Mouse (Mus musculus) skeletal muscle tissue, adult 2 months (tissue): ENCODE results near the gene Thsd4.
A peak's percentile ranks its signal among the peaks of the same experiment; 100 is the strongest.

Experiments
- DNase-seq: peaks from one replicate; pipeline ENCODE4 v3.0.0-alpha.2; 2012; ENCODE audit warnings: low read depth, low spot score

Gene Thsd4

DNA sequence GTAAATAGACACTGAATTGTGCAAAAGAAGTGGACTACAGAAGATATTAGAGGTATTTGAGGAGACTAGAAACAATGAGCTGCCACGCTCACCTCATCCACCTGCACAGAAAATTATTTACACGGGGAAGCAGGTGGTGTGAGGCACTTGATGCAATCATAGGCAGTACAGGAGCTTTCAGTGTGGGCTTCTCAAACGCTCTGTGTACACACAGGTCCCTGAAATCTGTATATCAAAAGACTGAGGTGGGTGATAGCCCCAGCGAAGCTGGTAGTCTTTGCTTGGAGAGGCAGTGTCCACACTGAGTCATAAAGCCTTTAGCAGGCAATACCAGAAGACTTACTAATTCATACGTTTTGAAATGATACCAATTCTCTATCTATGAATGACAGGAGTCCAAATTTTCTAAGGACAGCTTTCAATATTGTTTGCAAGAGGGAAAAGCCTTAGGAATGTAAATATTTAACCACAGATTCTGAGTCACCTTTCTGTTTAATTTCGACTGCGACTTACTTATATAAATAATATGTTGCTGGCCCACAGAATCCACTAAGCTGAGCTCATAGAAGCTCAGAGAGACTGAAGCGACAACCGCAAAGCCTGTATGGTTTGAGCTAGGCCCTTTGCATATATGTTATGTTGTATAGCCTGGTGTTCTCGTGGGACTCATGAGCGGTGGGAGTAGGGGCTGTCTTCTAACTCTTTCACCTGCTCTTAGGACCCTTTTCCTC, 369.8 kb downstream of the Thsd4 start:
- DNase-seq = no peak

DNA sequence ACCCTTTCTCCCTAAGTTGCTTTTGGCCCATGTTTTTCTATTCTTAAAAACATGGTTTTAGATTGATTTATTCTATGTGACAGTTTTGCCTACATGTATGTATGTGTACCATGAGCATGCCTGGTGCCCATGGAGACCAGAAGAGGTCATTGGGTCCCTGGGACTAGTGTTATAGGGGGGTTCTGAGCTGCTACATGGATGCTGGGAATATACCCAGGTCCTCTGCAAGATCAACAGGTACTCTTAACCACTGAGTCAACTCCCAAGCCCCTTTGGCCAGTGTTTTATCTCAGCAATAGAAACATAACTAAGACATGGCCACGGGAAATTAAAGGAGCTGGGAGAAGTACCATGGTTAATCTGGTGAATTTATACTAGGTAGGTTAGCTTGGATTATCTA, 371.3 kb downstream of the Thsd4 start:
- no peak for DNase-seq

DNA sequence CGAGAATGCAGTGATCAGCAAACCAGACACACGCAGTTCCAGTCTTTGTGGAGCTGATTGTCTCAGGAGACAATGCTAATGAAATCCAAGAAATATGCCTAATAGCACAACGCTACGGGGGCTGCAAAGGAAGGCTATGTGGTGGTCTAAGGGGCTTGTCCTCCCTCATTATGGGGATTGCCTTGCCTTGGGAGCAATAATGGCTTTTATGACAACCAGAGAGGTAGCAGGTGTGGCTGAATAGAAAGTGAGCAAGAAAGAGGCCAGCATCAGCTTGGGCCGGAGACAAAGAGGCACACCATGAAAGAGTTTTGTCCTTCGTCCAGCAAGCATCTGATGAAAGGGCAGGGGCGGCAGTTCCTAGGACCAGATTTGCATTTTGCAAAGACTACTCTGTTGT, 372.9 kb downstream of the Thsd4 start:
- no peak for DNase-seq

DNA sequence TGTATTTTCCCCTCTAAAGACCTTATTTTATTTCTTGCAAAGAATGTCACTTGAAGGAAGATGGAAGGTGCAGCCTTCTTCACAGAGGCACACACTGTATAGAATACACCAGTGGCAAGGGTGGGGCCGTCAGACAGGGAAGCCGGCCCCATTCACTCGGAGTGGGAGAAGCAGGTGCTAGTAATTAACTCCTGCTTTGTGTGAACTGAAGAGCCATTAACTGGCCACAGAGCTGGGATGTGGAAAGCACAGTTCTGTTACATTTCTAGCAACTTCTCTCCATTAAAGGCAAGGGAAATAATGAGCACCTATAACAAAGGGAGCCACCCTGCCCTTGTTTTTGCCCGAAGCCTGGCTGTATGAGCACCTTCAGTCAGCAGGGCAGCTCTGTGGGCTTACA, 374.4 kb downstream of the Thsd4 start:
- no peak for DNase-seq

DNA sequence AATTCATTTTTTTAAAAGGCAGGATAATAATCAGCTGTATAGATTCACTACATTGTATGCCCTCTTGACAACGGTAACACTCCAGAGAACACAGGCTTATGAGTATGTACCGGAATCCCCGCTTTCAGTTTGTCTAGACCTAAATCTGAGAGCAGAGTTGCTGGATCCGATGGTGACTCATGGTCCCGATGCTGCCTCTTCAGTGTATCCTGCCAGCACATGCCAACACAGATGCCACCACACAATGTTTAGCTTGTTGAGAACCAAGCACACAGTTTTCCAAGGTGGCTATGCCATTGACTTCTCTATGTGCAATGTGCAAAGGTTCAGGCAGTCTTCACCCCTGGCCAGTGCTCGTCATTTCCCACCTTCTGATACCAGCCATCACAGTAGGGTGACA, 378.0 kb downstream of the Thsd4 start:
- DNase-seq = no peak

DNA sequence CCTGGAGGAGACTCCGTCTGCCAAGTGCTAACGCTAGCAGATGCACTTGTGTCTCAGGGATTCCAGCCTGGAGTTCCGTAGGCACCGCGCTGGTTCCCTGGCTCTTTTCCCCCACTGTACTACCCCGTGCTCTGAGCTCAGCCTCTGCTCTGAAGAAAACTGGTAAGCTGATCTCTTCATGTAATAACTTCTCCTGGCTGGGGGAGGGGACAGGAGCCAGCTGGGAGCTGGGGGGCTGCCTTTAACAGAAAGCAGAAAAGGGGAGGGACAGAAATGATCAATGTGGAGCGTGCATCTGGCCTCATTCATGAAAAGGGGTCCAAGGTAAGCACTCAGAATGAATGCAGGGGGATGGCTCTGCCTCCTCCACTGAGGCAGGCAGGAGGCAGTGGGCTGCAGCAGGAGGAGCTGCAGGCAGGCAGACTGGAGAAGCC, 380.7 kb downstream of the Thsd4 start:
- no peak for DNase-seq

DNA sequence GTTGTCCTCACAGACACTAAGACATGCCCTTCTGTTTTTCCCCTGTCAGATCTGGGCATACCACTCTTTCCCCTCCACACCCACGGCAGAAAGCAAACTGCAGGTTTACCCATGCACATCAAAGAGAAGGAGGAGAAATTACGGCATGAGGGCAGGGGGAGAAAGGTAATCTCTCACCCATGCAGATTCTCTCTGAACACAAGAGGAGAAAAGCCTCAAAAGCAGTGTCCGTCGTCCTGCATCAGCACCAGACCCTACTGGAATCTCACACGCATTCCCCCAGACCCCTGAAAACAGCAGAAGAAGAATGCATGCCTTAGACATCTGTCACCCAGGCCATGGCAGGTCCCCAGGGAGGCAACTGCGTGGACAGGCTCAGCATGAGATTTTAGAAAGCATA, 381.4 kb downstream of the Thsd4 start:
- DNase-seq = no peak

DNA sequence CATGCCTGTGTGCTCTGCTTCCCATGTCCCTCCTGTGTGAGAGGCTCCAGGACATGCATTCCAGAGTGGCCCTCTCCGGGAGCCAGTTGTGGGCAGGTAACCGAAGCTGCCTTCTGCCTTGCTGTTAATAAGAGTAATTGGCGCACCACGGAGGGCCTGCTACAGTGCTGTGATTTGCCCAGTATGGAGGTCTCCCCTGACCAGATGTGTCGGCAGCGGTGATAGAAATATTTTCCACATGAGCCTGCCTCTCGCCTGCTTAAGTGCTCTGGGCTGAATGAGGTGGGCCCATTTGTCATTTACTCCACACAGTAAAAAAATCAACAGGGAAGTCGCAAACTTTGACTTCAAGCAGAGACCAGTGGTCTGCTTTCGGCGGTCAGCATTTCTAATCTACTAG, 382.4 kb downstream of the Thsd4 start:
- no peak for DNase-seq

DNA sequence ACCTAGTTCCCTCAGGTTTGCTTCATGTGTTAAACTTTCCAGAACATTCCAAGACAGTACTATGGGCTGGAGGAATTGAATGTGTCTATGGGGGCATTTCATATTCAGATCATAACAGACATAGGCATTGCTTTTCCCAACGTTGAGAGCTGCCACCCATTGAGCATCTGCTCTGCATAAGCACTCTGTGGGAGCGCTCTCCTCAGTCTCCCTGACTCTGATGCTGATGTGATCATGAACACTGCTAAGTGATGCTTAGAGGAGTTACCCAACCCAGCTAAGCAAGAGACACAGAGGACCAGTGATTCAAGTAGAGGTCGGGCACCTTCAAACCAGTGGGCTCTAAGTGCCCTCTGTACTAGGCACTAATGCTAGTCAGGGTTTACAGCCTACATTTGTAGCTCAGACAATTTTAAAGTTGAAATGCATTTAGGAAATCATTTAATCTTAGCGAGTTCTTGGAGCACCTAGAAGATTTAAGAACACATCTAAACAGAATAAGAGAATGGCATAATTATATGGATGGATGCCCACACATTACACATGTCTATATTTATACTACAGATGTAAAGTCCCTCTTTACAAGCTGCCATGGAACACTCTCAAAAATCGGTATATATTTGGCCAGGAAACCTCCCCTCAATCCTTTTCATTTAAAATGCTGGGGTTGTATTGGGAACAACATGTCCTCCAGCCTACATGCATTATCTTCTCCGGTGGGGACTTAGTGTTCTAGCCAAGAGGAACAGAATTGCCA, 392.4 kb downstream of the Thsd4 start:
- DNase-seq = no peak

DNA sequence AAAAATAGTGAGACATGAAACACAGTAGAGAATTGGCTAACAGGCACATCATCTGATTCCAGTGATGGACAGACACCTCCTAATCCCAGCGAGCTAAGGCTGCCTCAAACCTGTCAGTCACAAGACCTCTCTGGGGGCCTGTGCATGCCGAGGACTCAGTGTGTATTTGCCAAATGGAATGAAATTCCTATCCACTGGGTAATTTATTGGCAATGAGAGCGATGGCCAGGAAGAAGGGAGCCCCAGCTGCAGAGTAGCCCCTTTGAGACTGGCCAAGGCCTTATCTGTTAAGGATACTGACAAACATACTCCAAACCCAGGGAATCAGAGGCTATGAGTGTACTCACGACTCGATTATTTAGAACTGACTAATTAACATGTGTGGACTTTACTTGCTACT, 394.9 kb downstream of the Thsd4 start:
- no peak for DNase-seq

DNA sequence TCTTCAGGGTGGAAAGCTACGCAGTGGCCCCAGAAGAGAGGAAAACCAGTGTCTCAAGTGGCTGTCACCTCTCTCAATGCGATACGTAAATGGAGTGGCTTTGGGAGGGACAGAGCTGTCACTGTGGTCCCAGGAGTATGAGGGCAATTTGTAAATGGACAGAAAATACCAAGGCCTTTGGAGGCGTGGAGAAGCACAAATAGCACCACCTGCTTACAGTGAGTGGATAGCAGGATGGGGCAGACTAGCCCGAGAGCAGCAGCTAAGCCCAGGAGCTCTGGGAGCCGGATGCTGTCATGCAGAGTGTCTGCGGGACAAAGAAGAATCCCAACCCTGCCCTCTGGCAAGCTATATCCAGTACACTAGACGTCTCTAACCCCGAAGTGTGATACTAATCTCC, 397.7 kb downstream of the Thsd4 start:
- DNase-seq = no peak

DNA sequence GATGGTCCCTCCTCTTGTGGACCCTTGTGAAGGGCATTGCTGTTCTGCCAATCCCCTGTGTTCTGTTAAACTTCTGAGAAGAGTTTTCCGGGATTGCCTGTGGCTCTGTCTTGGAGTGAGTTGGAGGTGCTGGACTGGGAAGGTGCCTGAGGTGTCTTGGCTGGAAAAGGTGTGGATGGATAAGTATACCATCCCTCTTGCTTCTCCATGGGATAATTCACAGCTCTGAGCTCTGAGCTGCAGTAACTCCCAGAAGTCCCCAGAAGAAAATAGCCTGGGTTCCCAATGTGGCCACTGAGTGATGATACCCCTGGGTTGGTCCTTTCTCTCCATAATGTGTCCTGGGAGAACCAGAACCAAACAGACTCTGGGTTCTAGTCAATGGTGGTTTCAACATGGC, 398.8 kb downstream of the Thsd4 start:
- no peak for DNase-seq

DNA sequence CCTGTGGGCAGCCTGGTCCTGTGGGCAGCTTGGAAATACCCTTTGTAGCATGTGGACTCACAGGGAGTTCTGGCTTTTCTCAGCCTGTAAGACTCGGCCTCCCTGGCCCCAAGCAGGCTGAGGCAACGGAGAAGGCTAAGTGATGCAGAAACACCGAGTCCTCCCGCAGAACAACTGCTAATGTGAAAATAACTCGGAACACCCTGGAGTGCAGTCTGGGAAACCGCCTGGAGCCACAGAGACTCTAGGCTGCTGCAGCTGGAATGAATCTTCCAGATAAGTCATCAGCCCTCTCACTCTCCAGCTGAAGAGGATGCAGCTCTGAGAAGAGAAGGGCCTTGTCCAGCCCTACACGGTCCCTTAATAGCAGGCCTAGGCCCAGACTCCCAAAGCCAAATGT, 402.0 kb downstream of the Thsd4 start:
- peak; percentile 44 for DNase-seq

DNA sequence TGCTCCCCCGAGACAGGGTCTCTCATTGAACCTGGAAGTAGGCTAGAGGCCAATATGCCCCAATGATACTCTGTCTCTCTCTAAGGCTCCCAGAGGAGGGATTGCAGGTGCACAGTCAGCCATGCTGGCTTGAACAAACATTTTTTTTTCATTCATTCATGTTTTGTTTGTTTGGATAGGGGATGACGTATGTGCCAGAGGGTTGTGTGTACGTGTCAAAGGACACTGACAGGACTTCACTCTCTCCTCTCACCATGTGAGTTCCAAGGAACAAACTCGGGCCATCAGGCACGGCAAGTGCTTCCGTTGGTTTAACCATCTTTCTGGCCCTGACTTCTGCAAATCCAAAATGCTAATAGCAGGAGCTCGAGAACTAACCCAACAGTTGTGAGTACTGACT, 404.0 kb downstream of the Thsd4 start:
- DNase-seq = no peak

DNA sequence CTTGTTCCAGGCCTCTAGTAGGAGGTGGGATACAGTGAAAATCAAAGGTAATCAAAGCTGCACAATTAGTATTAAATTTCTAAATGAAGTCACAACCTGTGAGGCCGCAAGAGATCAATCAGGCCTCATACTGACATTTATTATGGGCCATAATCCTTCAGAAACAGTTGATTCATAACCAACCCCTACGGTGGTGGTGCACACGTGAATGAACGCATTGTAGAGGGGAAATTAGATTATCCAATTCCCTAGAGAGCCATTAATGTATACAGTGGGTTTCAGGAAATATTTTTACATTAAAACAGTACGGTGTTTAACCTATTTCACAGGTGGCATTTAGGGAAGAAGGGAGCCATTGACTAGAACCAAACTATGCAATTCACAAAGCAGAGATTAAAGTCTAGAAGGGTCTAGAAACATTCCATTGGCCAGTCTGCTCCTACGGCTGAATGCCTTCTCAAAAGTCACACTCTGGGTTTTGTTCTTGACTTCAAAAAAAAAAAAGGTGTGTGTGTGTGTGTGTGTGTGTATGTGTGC, 406.1 kb downstream of the Thsd4 start:
- no peak for DNase-seq

DNA sequence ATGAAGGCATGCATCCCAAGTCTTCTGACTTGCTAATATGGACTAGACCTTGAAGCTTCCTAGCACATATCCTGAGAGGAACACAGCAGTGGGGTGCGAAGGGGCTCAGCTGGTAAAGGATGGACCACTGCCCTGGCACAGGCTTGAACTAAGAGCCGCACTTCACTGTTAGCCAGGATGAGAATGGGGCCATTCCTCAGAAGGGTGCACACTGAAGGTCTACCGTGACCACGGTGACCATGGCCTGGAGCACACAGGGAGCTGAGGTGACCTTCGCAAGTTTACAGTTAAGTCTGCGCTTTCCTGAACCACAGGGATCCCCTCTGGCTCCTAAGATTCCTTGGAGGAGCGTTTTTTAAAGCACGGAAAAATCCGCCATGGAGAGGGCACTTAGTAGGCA, 406.5 kb downstream of the Thsd4 start:
- no peak for DNase-seq

DNA sequence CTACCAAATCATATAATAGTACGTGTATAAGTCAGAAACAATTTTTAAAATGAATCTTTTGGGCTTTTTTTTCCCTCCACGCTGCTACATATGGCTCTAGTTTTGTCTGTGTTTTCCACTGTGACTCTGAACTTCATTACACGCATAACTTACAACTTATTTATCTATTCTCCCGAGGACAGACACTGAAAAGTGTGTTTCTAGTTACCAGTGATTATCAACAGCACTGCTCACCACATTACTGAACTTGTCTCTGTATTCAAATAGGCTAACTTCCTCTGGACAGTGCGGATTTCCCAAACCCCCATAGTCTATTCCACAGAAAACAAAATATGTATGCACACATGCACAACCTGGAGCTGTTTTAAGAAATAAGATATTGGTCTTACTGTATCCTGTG, 411.6 kb downstream of the Thsd4 start:
- DNase-seq = no peak

DNA sequence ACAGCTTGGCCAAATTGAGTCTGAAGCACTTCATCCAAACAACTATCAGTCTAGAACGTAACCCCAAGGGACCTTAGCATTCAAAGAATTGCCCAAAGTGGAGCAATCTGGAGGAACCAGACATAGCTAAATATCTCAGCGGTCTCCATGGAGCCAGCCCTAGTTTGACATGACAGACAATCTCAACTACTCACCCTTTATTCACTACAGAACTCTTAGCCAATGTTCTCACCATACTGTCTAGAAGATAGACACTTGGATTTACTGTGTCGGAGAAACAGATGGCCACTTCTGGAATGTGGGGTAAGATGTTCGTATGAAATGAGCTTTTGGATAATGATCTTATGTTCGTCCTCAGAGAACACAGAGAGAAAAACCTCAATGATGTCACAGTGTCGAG, 415.2 kb downstream of the Thsd4 start:
- DNase-seq = no peak

DNA sequence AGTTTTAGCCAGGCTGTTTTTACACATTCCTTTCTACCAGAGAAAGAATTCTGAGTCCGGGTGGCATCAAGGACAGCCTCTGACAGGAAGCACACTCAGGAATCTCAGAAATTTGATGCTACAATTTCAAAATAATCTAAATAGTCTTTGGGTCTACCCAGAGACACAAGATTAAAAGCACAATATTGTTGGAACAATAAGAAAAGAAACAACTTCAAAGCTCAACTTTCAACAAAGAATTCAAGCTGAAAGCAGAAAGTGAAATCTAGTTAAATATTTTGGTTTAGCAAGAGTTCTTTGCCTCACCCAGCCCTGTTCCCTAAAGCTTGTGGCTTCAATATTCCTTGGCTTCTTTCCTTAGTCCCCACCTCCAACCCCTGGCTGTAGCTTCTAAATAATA, 415.7 kb downstream of the Thsd4 start:
- no peak for DNase-seq

DNA sequence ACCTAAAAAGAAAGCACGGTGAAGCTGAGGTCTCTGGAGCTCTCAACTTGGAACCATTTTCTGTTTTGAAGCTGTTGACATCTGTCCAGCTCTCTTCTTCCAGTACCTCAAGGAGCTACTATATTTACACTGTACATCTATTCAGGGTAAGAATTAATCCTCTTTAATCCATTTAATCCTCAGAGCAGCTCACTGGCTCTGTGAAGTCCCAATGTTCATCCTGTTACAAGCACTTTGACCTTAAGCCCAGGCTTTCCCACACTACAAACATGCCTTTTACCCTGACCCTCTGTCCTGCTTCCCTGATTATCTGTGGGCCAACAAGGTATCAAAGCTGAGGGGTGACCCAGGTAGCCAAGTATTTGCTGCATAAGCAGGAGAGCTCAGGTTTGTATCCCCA, 427.6 kb downstream of the Thsd4 start:
- no peak for DNase-seq

DNA sequence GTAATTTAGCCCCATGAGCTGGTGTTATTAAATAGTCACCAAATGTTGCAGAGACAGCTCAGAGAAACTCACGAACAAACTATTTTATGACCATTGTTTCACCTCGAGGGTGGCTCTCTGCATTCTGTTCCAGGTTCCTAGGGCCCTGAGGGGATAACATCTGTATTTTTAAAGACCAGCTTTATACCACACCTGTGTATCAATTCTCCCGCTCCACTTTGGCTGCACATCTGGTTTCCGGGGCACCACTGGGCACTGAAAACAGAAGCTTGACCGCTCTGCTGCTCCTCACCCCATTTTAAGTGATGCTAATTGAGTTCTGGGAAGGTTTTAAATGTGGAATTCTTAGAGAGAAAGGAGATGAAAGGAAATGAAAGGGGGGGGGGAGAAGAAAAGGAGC, 429.4 kb downstream of the Thsd4 start:
- no peak for DNase-seq

DNA sequence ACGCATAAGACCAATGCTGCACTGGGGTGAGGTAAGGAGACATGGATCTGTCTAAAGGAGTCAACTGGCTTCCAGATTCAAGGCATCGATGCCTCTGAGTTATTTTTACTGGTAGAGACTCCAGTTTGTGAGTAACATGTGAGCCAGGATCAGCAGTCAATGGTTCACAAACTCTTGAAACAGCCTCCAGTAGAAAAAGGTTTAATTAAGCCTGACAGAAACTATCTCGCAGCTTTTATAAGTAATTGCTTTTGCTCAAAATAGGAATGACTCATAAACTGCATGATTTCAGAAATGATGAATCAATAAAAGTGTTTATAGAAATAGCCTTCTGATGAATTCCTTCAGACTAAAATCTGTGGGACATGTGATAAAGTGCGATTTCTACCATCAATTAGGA, 432.4 kb downstream of the Thsd4 start:
- no peak for DNase-seq

DNA sequence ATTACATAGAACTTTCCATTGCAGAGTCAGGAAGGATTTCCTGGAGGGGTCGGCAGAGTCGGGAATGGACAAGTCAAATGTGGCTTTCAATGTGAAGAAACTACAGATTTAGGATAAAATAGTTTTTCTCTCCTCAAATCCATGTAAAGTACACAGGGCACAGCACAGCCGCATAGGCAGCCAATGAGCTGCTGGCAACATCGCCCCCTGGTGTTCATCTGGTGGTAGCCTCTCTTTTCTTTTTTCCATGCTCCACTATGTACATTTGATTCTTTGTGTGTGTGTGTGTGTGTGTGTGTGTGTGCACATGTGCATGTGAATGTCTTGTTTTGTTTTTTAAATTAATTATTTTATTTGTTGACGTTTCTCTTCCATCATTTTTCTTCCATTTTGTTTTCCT, 433.7 kb downstream of the Thsd4 start:
- no peak for DNase-seq
